Mouse (Mus musculus) lung, postnatal 0 days (tissue): ENCODE results near the gene Dctpp1. TPM values are rescaled to one million over a fixed set of nuclear protein-coding genes. Genes with fewer than 3 reads are reported as not detected.

Experiments
- ATAC-seq: fragments of 200-750 bp; cut with Nextera tagmentation; 2 replicates; pipeline ENCODE4 v1.8.0; 2017; ENCODE audit warnings: moderate library complexity
- DNase-seq: peaks from one replicate; pipeline ENCODE4 v3.0.0-alpha.2; 2016; ENCODE audit warnings: low spot score
- H3K27ac ChIP-seq: fragments of 300-500 bp; sonication (generic); 2 replicates; pipeline ENCODE4 v1.5.1; 2014; ENCODE audit warnings: antibody characterized with exemption, mild to moderate bottlenecking, low read length, mixed read lengths
- H3K27me3 ChIP-seq: fragments of 300-500 bp; sonication (generic); replicated peaks from 2 replicates; pipeline ENCODE4 v1.6.1; 2014; ENCODE audit warnings: low read length, mixed read lengths; ENCODE audit not compliant: insufficient read depth
- H3K36me3 ChIP-seq: fragments of 300-500 bp; sonication (generic); 2 replicates; pipeline ENCODE4 v1.6.1; 2014; ENCODE audit warnings: low read length, mixed read lengths; ENCODE audit not compliant: insufficient read depth
- H3K4me1 ChIP-seq: fragments of 300-500 bp; sonication (generic); 2 replicates; pipeline ENCODE4 v1.6.1; 2014; ENCODE audit warnings: antibody characterized with exemption, low read depth, low read length, mixed read lengths; ENCODE audit not compliant: insufficient read depth
- H3K4me2 ChIP-seq: fragments of 300-500 bp; sonication (generic); replicated peaks from 2 replicates; pipeline ENCODE4 v1.6.1; 2014; ENCODE audit warnings: low read depth, mild to moderate bottlenecking, low read length, moderate library complexity, mixed read lengths
- H3K4me3 ChIP-seq: fragments of 300-500 bp; sonication (generic); 2 replicates; pipeline ENCODE4 v1.5.1; 2014; ENCODE audit warnings: low read depth, low read length
- H3K9ac ChIP-seq: fragments of 300-500 bp; sonication (generic); replicated peaks from 2 replicates; pipeline ENCODE4 v1.6.1; 2014; ENCODE audit warnings: low read depth, mild to moderate bottlenecking
- H3K9me3 ChIP-seq: fragments of 300-500 bp; sonication (generic); 2 replicates; pipeline ENCODE4 v1.6.1; 2016; ENCODE audit warnings: low read length, mixed read lengths
- CTCF ChIP-seq: IDR thresholded peaks from 2 replicates; pipeline ENCODE4 v1.5.1; 2016; ENCODE audit warnings: antibody characterized with exemption, mild to moderate bottlenecking
- EP300 ChIP-seq: IDR thresholded peaks from 2 replicates; pipeline ENCODE4 v1.6.1; 2016; ENCODE audit warnings: antibody characterized with exemption, mild to moderate bottlenecking, control low read depth
- WGBS: fragments of 180-500 bp; shearing (Covaris S2); extraction: QIAGEN DNeasy Blood & Tissue Kit; methylation state at CpG from one replicate; pipeline ENCODE4 v1.1.7; 2014; 5-methylcytosine and 5-hydroxymethylcytosine counted together
- polyA plus RNA-seq: library from polyadenylated mRNA; unstranded; fragments of >200 nt; fragmentation: Nextera tagmentation; extraction: Ambion mirVana; gene quantifications from 2 replicates; pipeline ENCODE4 v1.2.1, GENCODE M21; 2015

Dctpp1 gene
- polyA plus RNA-seq, 1 experiment from 2014 or later, result 36.4 TPM

GRCm38 (mm10) chr7:127212432-127213250 lies 47.9 kb downstream of the Dctpp1 start:
- no peak for DNase-seq

GRCm38 (mm10) chr7:127211014-127211745 lies 49.3 kb downstream of the Dctpp1 start:
- Histone ChIP-seq H3K27ac (no peak overlapping the region), H3K9ac (no peak overlapping the region)

More at GRCm38 (mm10) chr7:127212432-127213250, 47.9 kb downstream of the Dctpp1 start:
- Histone ChIP-seq H3K9ac (no peak overlapping the region), H3K4me1 (peaks cover 4% of the 10 kb centered on the region; the same call in 1 of the 2 replicates), H3K27ac (no peak overlapping the region), H3K9me3 (no peaks in the 10 kb centered on the region), H3K36me3 (no peaks in the 10 kb centered on the region), H3K4me2 (no peak overlapping the region), H3K27me3 (no peaks in the 10 kb centered on the region), H3K4me3 (no peak overlapping the region)
- TF ChIP-seq EP300, result no peak
- TF ChIP-seq CTCF, result no peak
- 87% methylated on average over 12 of the region's 12 CpGs for WGBS
- no peak for ATAC-seq

GRCm38 (mm10) chr7:127210266-127210665 lies 50.2 kb downstream of the Dctpp1 start:
- H3K4me3 ChIP-seq, result no peak overlapping the region
- TF ChIP-seq CTCF (no peak), EP300 (no peak)
- H3K27me3 ChIP-seq, result no peaks in the 10 kb centered on the region
- no peaks in the 10 kb centered on the region for H3K36me3 ChIP-seq
- ATAC-seq, result no peak
- peaks cover 14% of the 10 kb centered on the region; the same call in 1 of the 2 replicates for H3K4me1 ChIP-seq
- no peak for DNase-seq
- WGBS, result 93% methylated on average over 4 of the region's 4 CpGs
- no peak overlapping the region for H3K27ac ChIP-seq
- no peak overlapping the region for H3K4me2 ChIP-seq
- H3K9ac ChIP-seq, result no peak overlapping the region
- no peaks in the 10 kb centered on the region for H3K9me3 ChIP-seq

More at GRCm38 (mm10) chr7:127211014-127211745, 49.3 kb downstream of the Dctpp1 start:
- WGBS, result 69% methylated on average over 5 of the region's 5 CpGs
- Histone ChIP-seq H3K36me3 (no peaks in the 10 kb centered on the region), H3K4me1 (peaks cover 14% of the 10 kb centered on the region; the same call in 1 of the 2 replicates), H3K4me3 (no peak overlapping the region), H3K9me3 (no peaks in the 10 kb centered on the region), H3K4me2 (no peak overlapping the region), H3K27me3 (no peaks in the 10 kb centered on the region)
- DNase-seq (no peak), ATAC-seq (no peak)
- TF ChIP-seq CTCF (no peak), EP300 (no peak)

GRCm38 (mm10) chr7:127209851-127210250 lies 50.7 kb downstream of the Dctpp1 start:
- Histone ChIP-seq H3K9me3 (no peaks in the 10 kb centered on the region), H3K4me3 (no peak overlapping the region), H3K27me3 (no peaks in the 10 kb centered on the region), H3K4me1 (peaks cover 11% of the 10 kb centered on the region; the same call in 1 of the 2 replicates), H3K4me2 (peak overlapping the region; percentile 52), H3K36me3 (no peaks in the 10 kb centered on the region), H3K27ac (no peak overlapping the region), H3K9ac (no peak overlapping the region)
- TF ChIP-seq CTCF, result no peak
- TF ChIP-seq EP300, result no peak
- WGBS, result 71% methylated on average over 5 of the region's 5 CpGs
- ATAC-seq (no peak), DNase-seq (no peak)

- H3K4me1 ChIP-seq, result peaks cover 11% of the 10 kb centered on the region; the same call in 1 of the 2 replicates
Observed at GRCm38 (mm10) chr7:127208553-127209438, 51.7 kb downstream of the Dctpp1 start, which contains the start of gene Mylpf. Mylpf (plus strand) TSS chr7:127208890.

More at GRCm38 (mm10) chr7:127208553-127209438, 51.7 kb downstream of the Dctpp1 start, which contains the start of gene Mylpf:
- peak within 1 kb of the TSS; percentile 84 for H3K9ac ChIP-seq
- H3K4me3 ChIP-seq, result peak within 1 kb of the TSS; percentile 85
- no peaks in the 10 kb centered on the region for H3K36me3 ChIP-seq
- H3K27ac ChIP-seq, result peak within 1 kb of the TSS; percentile 85
- peak; percentile 95 for ATAC-seq
- no peaks in the 10 kb centered on the region for H3K27me3 ChIP-seq
- TF ChIP-seq CTCF, result peak; percentile 81
- peak; percentile 16 for TF ChIP-seq EP300
- H3K4me2 ChIP-seq, result peak within 1 kb of the TSS; percentile 95
- 0% methylated on average over 27 of the region's 44 CpGs for WGBS
- no peaks in the 10 kb centered on the region for H3K9me3 ChIP-seq
- peak; percentile 100 for DNase-seq
